Mouse (Mus musculus) E14TG2a.4 (cell line): ENCODE data around the gene Ascc1.

Experiments used
- H3K27me3 ChIP-seq: 2 replicates; pipeline ENCODE4 v1.6.1; 2014; ENCODE audit warnings: low read length, control low read depth; ENCODE audit not compliant: insufficient read depth
- H3K36me3 ChIP-seq: 2 replicates; pipeline ENCODE4 v1.6.1; 2014; ENCODE audit warnings: low read length, control low read depth; ENCODE audit not compliant: insufficient read depth
- H3K4me1 ChIP-seq: replicated peaks from 2 replicates; pipeline ENCODE4 v1.6.1; 2014; ENCODE audit warnings: low read depth, low read length, control low read depth
- H3K4me3 ChIP-seq: replicated peaks from 2 replicates; pipeline ENCODE4 v1.5.1; 2014; ENCODE audit warnings: mild to moderate bottlenecking, low read length
- H3K9me3 ChIP-seq: 2 replicates; pipeline ENCODE4 v1.6.1; 2014; ENCODE audit warnings: low read length, control low read depth
- CTCF ChIP-seq: conservative IDR thresholded peaks from 2 replicates; pipeline ENCODE4 v1.5.1; 2014; ENCODE audit warnings: low read length
- NANOG ChIP-seq: IDR thresholded peaks from 2 replicates; pipeline ENCODE4 v1.6.1; 2014; ENCODE audit warnings: borderline replicate concordance, low read length, mixed read lengths
- POU5F1 ChIP-seq: IDR thresholded peaks from 2 replicates; pipeline ENCODE4 v1.6.1; 2014; ENCODE audit warnings: low read length, borderline replicate concordance

The Ascc1 gene

DNA sequence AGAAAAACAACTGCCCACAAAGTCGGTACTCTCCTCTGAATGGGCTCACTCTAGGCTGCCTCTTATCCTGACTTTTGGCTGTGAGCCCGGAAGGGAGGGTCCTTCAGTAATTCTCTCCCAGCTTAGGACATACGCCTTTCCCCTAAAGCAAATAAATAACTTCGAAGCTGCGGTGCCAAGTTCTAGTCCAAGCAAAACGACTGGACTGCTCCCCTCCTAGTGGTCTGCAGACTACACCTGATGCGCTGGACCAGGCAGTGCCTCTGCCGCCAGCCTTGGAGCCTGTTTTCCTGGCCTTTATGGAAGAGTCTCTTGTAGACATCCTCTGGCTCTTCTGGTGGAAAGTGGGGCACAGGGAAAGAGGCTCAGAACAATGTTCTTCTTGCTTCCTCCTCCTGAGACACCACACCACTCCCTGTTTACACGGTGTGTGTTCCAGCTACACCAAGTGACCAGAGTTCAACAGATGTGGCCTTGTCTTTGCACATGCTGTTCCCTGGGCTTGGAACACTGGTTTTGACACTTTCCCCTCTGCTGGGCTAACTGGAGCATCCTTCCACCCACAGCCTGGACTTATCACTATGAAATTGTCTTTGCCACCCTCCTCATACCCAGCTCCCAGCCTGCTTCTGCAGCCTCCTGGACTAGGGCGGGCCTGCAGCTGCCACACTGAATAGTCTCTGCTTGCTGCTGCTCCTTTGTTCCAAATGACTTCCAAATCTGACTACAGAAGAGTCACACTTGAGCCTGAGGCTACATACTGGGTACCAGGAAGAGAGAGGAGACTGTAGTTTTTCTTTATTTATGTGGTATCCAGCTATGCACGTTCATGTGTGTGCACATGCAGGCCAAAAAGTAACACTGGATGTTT, 23.5 kb upstream of the Ascc1 start:
- TF ChIP-seq NANOG (no peak), CTCF (no peak), POU5F1 (no peak)
- Histone ChIP-seq H3K9me3 (no peaks in the 10 kb centered on the region), H3K4me3 (no peak overlapping the region), H3K27me3 (peaks cover 67% of the 10 kb centered on the region), H3K4me1 (peaks cover 73% of the 10 kb centered on the region), H3K36me3 (peaks cover 3% of the 10 kb centered on the region; the same call in 1 of the 2 replicates)

DNA sequence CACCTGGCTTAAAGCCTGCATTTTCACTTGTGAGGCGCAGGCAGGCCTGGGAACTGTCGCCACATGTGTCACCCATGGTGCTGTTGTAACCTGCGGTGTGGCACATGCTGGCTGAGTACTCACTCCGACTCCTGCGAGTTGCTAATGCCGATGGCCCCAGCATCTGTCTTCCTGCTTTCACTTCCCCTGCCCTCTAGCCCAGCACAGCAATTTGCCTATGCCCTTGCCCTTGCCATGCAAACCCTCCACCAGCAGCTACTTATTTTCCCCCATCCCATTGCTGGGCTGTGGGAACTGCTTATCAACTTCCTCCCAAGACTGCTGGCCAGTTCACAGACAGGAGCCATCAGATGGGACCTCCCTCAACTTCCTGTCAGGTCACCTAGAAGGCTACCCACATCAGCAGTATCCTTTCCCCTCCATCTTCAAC, 21.8 kb upstream of the Ascc1 start:
- Histone ChIP-seq H3K4me3 (no peak overlapping the region), H3K36me3 (peaks cover 19% of the 10 kb centered on the region), H3K27me3 (peaks cover 56% of the 10 kb centered on the region), H3K9me3 (no peaks in the 10 kb centered on the region), H3K4me1 (peaks cover 57% of the 10 kb centered on the region)
- TF ChIP-seq POU5F1 (no peak), CTCF (no peak), NANOG (no peak)

DNA sequence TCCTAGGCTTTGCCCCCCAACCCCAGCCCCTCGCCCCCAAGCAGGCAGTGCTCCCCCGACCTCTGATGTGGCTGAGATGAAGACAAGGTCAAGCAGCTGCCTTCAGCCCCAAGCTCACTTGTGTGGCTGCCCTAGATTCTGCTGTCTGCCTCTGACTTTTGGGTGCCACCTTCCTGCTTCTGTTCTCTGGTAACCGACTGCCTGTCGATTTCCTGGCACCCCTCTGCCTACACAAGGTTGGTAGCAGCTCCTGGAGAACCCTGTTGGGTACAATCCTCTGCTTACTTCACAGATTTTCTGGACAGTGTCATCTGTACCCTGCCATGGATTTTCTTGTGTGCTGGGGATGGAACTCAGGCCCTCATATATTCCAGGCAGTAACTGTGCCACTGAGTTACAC, 21.3 kb upstream of the Ascc1 start:
- H3K4me3 ChIP-seq: 0 out of 2 replicates have a peak overlapping the region, but pooled peaks have one; percentile 8
- TF ChIP-seq CTCF (no peak), POU5F1 (no peak), NANOG (no peak)
- H3K36me3 ChIP-seq: peaks cover 24% of the 10 kb centered on the region
- H3K9me3 ChIP-seq: no peaks in the 10 kb centered on the region
- peaks cover 52% of the 10 kb centered on the region for H3K4me1 ChIP-seq
- peaks cover 51% of the 10 kb centered on the region for H3K27me3 ChIP-seq

DNA sequence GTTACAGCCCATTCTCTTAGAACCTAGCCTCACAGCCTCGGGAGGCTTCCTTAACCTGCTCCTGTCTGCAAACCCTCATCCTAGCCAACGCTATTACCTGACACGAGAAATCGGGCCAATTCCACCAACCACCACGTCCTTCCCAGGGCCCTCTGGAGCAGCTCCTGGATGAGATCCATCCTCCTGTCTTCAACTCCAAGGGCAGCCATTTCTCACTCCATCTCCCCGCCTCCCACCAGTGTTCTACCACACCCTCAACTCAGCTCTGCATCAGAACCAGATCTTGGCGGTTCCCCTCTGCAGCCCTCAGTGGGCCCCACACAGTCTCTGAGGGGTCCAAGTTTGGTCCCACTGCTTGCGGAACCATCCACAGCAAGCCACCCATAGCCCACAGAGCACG, 20.8 kb upstream of the Ascc1 start:
- H3K4me3 ChIP-seq: 0 out of 2 replicates have a peak overlapping the region, but pooled peaks have one; percentile 8
- H3K4me1 ChIP-seq: peaks cover 48% of the 10 kb centered on the region
- peaks cover 27% of the 10 kb centered on the region for H3K36me3 ChIP-seq
- TF ChIP-seq NANOG (no peak), CTCF (no peak), POU5F1 (no peak)
- no peaks in the 10 kb centered on the region for H3K9me3 ChIP-seq
- peaks cover 47% of the 10 kb centered on the region for H3K27me3 ChIP-seq

DNA sequence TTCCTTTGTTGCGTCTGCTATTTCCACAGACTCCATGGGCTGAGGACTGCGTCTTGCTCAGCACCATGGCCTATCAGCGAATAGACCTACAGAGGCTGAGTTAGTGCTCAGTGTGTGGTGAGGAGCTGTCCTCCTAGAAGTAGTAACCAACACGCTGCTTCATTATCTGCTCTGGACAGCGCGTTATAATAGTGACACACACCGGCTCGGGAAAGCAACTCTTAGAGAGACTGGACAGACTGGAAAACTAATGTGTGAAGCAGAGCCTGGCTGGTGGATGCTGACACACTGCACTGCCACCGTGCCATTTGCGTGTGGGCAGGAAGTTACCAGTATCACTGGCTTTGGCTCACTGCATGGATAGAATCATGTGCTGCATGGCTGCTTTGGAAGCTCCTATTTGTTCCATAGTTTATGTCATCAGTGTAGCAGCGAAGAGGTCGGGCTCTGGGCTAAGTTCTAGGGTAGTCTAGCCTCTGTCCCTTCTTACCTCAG, 20.2 kb upstream of the Ascc1 start:
- H3K4me3 ChIP-seq: no peak overlapping the region
- no peaks in the 10 kb centered on the region for H3K9me3 ChIP-seq
- peaks cover 33% of the 10 kb centered on the region for H3K36me3 ChIP-seq
- peaks cover 44% of the 10 kb centered on the region for H3K27me3 ChIP-seq
- TF ChIP-seq NANOG (no peak), CTCF (no peak), POU5F1 (no peak)
- H3K4me1 ChIP-seq: peaks cover 42% of the 10 kb centered on the region

DNA sequence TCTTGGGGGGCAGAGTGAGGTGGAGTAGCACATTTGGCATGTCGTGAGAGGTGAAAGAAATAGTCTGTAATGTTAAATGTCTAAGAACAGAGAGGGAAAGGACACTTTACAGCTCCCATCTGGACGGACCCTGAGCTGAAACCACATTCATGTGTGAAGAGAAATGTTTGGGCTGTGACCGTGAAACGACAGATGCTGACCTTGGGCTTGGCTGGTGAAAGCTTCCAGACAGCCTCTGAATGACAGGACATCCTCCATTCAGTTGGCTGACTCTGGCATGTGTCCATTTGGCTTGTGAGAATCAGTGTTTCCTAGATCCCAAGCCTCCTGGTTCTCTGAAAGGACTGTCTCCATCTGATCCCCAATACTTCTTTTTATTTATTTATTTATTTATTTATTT, 14.6 kb upstream of the Ascc1 start:
- Histone ChIP-seq H3K27me3 (no peaks in the 10 kb centered on the region; the same call in 1 of the 2 replicates), H3K4me1 (peaks cover 9% of the 10 kb centered on the region; the same call in 1 of the 2 replicates), H3K36me3 (peaks cover 89% of the 10 kb centered on the region), H3K9me3 (no peaks in the 10 kb centered on the region), H3K4me3 (no peak overlapping the region)
- TF ChIP-seq CTCF (no peak), NANOG (no peak), POU5F1 (no peak)

DNA sequence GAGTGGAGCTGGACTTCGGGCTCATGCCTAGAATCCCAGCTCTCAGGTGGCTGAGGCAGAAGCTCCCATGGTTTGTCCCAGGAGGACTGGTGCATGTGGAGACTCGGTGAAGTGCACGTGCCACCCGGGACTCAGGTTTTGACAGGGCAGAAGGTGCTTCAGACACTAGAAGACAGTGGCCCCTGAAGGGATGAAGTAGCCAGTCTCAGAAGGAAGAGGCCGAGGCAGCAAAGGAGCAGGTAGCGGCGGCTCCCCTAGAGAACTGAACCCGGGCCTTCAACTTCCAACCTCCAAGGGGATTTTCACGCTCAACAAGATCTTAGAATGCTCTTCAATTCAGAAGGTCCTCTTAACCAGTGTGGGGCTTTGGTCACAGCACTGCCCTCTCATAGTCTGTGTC, 12.2 kb upstream of the Ascc1 start:
- peaks cover 94% of the 10 kb centered on the region for H3K36me3 ChIP-seq
- peaks cover 9% of the 10 kb centered on the region; the same call in 1 of the 2 replicates for H3K4me1 ChIP-seq
- H3K27me3 ChIP-seq: no peaks in the 10 kb centered on the region
- no peak overlapping the region for H3K4me3 ChIP-seq
- no peaks in the 10 kb centered on the region for H3K9me3 ChIP-seq
- TF ChIP-seq CTCF (no peak), POU5F1 (no peak), NANOG (no peak)

DNA sequence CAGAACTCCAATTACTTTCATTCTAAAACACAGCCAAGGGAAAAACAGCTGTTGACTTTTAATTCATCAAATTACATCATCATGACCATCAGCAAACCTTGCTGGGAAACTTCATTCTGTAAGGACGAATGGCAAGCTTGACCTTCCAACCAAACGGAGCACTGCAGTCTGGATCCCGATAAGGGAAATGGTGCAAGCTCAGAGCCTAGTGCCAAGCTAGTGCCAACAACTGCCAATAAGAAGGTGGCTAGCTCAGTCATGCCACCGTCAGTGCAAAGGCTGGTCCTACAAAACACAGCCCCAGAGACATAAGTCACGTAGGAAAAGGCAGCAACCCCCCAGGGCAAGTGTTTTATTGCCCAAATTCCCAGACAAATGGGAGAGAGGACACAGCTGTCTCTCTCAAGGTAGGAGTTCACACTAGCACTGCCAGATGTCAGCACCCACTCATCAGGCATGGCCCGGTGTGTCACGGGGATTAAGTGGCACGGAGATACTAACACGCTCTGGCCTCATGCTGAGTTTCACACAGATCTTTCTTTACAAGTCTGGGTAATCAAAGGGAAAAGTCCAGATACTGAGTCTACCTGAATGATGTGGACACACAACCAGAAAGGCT, 11.2 kb upstream of the Ascc1 start:
- Histone ChIP-seq H3K27me3 (no peaks in the 10 kb centered on the region), H3K4me1 (peaks cover 9% of the 10 kb centered on the region; the same call in 1 of the 2 replicates), H3K9me3 (no peaks in the 10 kb centered on the region), H3K36me3 (peaks cover 95% of the 10 kb centered on the region), H3K4me3 (no peak overlapping the region)
- TF ChIP-seq CTCF (no peak), NANOG (no peak), POU5F1 (no peak)
